Mouse (Mus musculus) limb, embryonic 12.5 days (tissue): ENCODE measurements around the gene Lrmda. TPM values are rescaled to one million over a fixed set of nuclear protein-coding genes. Genes with fewer than 3 reads are reported as not detected.

ENCODE experiments used
- ATAC-seq: fragments of 200-750 bp; cut with Nextera tagmentation; 2 replicates; pipeline ENCODE4 v1.8.0; 2017; ENCODE audit warnings: low read depth, moderate TSS enrichment; ENCODE audit not compliant: insufficient number of reproducible peaks, insufficient read depth, low FRiP score, low TSS enrichment
- H3K27ac ChIP-seq: fragments of 300-500 bp; sonication (generic); 2 replicates; pipeline ENCODE4 v1.5.1; 2016; ENCODE audit warnings: mild to moderate bottlenecking, moderate library complexity
- H3K27me3 ChIP-seq: fragments of 300-500 bp; sonication (generic); 2 replicates; pipeline ENCODE4 v1.6.1; 2016; ENCODE audit warnings: mild to moderate bottlenecking, moderate library complexity
- H3K36me3 ChIP-seq: fragments of 300-500 bp; sonication (generic); 2 replicates; pipeline ENCODE4 v1.6.1; 2016; ENCODE audit warnings: mild to moderate bottlenecking, moderate library complexity
- H3K4me1 ChIP-seq: fragments of 300-500 bp; sonication (generic); replicated peaks from 2 replicates; pipeline ENCODE4 v1.6.1; 2016
- H3K4me2 ChIP-seq: fragments of 300-500 bp; sonication (generic); 2 replicates; pipeline ENCODE4 v1.6.1; 2016; ENCODE audit warnings: mild to moderate bottlenecking, moderate library complexity
- H3K4me3 ChIP-seq: fragments of 300-500 bp; sonication (generic); replicated peaks from 2 replicates; pipeline ENCODE4 v1.5.1; 2016; ENCODE audit warnings: mild to moderate bottlenecking
- H3K9ac ChIP-seq: fragments of 300-500 bp; sonication (generic); replicated peaks from 2 replicates; pipeline ENCODE4 v1.6.1; 2016; ENCODE audit warnings: mild to moderate bottlenecking, moderate library complexity
- H3K9me3 ChIP-seq: fragments of 300-500 bp; sonication (generic); 2 replicates; pipeline ENCODE4 v1.6.1; 2016; ENCODE audit warnings: mild to moderate bottlenecking, moderate library complexity
- WGBS: fragments of 180-500 bp; shearing (Covaris S2); methylation state at CpG from one replicate; pipeline ENCODE4 v1.1.7; 2016; 5-methylcytosine and 5-hydroxymethylcytosine counted together
- polyA plus RNA-seq: library from polyadenylated mRNA; unstranded; fragments of >200 nt; fragmentation: Nextera tagmentation; extraction: Ambion mirVana; gene quantifications from 2 replicates; pipeline ENCODE4 v1.2.1, GENCODE M21; 2016

Lrmda gene
- polyA plus RNA-seq, 1 experiment from 2014 or later, result 0.41 TPM

- Histone ChIP-seq H3K4me1 (peaks cover 30% of the 10 kb centered on the region), H3K9ac (no peak overlapping the region), H3K4me3 (no peak overlapping the region), H3K36me3 (no peaks in the 10 kb centered on the region), H3K27ac (peak overlapping the region; percentile 35; the same call in 1 of the 2 replicates), H3K27me3 (peaks cover 18% of the 10 kb centered on the region), H3K9me3 (no peaks in the 10 kb centered on the region), H3K4me2 (peak overlapping the region; percentile 39)
- 29% methylated on average over 15 of the region's 15 CpGs for WGBS
- ATAC-seq, result peak; percentile 42; the same call in 1 of the 2 replicates
These were observed 269.9 kb downstream of the Lrmda start for GRCm38 (mm10) chr14:22289380-22289922.

GRCm38 (mm10) chr14:22294371-22294770, 274.9 kb downstream of the Lrmda start:
- no peak for ATAC-seq
- Histone ChIP-seq H3K27ac (no peak overlapping the region), H3K4me1 (peaks cover 7% of the 10 kb centered on the region), H3K9me3 (no peaks in the 10 kb centered on the region), H3K27me3 (peaks cover 31% of the 10 kb centered on the region), H3K36me3 (no peaks in the 10 kb centered on the region), H3K4me2 (no peak overlapping the region), H3K4me3 (no peak overlapping the region), H3K9ac (no peak overlapping the region)
- 84% methylated on average over 4 of the region's 4 CpGs for WGBS

- Histone ChIP-seq H3K4me2 (no peak overlapping the region), H3K9ac (no peak overlapping the region), H3K27ac (no peak overlapping the region), H3K9me3 (no peaks in the 10 kb centered on the region), H3K36me3 (no peaks in the 10 kb centered on the region), H3K27me3 (peaks cover 34% of the 10 kb centered on the region), H3K4me1 (no peaks in the 10 kb centered on the region), H3K4me3 (no peak overlapping the region)
- ATAC-seq, result no peak
- 22% methylated on average over 3 of the region's 3 CpGs for WGBS
These were observed 277.2 kb downstream of the Lrmda start for GRCm38 (mm10) chr14:22296655-22297239.

GRCm38 (mm10) chr14:22306759-22307158, 287.2 kb downstream of the Lrmda start:
- no peaks in the 10 kb centered on the region for H3K9me3 ChIP-seq
- no peak overlapping the region for H3K27ac ChIP-seq
- no peaks in the 10 kb centered on the region for H3K36me3 ChIP-seq
- H3K4me2 ChIP-seq, result no peak overlapping the region
- 74% methylated on average over 5 of the region's 5 CpGs for WGBS
- no peak for ATAC-seq
- H3K4me3 ChIP-seq, result no peak overlapping the region
- no peaks in the 10 kb centered on the region; the same call in 1 of the 2 replicates for H3K4me1 ChIP-seq
- no peak overlapping the region for H3K9ac ChIP-seq
- H3K27me3 ChIP-seq, result peaks cover 25% of the 10 kb centered on the region

GRCm38 (mm10) chr14:22308059-22308458, 288.5 kb downstream of the Lrmda start:
- Histone ChIP-seq H3K9ac (no peak overlapping the region), H3K9me3 (no peaks in the 10 kb centered on the region), H3K27ac (no peak overlapping the region), H3K36me3 (no peaks in the 10 kb centered on the region), H3K4me3 (no peak overlapping the region), H3K4me2 (no peak overlapping the region), H3K27me3 (peaks cover 25% of the 10 kb centered on the region), H3K4me1 (no peaks in the 10 kb centered on the region; the same call in 1 of the 2 replicates)
- WGBS, result 39% methylated on average over 6 of the region's 6 CpGs
- no peak for ATAC-seq

- peaks cover 4% of the 10 kb centered on the region for H3K27me3 ChIP-seq
- no peak overlapping the region for H3K9ac ChIP-seq
- no peak for ATAC-seq
- H3K36me3 ChIP-seq, result no peaks in the 10 kb centered on the region
- H3K9me3 ChIP-seq, result no peaks in the 10 kb centered on the region
- 88% methylated on average over 1 of the region's 1 CpGs for WGBS
- no peaks in the 10 kb centered on the region for H3K4me1 ChIP-seq
- H3K27ac ChIP-seq, result no peak overlapping the region
- no peak overlapping the region for H3K4me2 ChIP-seq
- H3K4me3 ChIP-seq, result no peak overlapping the region
These were observed 303.5 kb downstream of the Lrmda start for GRCm38 (mm10) chr14:22323058-22323457.

GRCm38 (mm10) chr14:22323530-22324292, 304.2 kb downstream of the Lrmda start:
- Histone ChIP-seq H3K36me3 (no peaks in the 10 kb centered on the region), H3K4me1 (no peaks in the 10 kb centered on the region), H3K4me3 (no peak overlapping the region), H3K9ac (no peak overlapping the region), H3K4me2 (no peak overlapping the region), H3K9me3 (no peaks in the 10 kb centered on the region), H3K27me3 (peaks cover 4% of the 10 kb centered on the region), H3K27ac (no peak overlapping the region)
- 89% methylated on average over 7 of the region's 7 CpGs for WGBS
- no peak for ATAC-seq

- Histone ChIP-seq H3K4me2 (no peak overlapping the region), H3K27me3 (peaks cover 4% of the 10 kb centered on the region), H3K4me3 (no peak overlapping the region), H3K9me3 (no peaks in the 10 kb centered on the region), H3K27ac (no peak overlapping the region), H3K9ac (no peak overlapping the region), H3K4me1 (no peaks in the 10 kb centered on the region), H3K36me3 (no peaks in the 10 kb centered on the region)
- 76% methylated on average over 11 of the region's 11 CpGs for WGBS
- no peak for ATAC-seq
These were observed 306.9 kb downstream of the Lrmda start for GRCm38 (mm10) chr14:22326218-22326964.

- H3K9me3 ChIP-seq, result no peaks in the 10 kb centered on the region
- H3K27me3 ChIP-seq, result peaks cover 4% of the 10 kb centered on the region
- ATAC-seq, result no peak
- H3K4me3 ChIP-seq, result no peak overlapping the region
- 84% methylated on average over 3 of the region's 3 CpGs for WGBS
- H3K4me1 ChIP-seq, result no peaks in the 10 kb centered on the region
- H3K36me3 ChIP-seq, result no peaks in the 10 kb centered on the region
- H3K4me2 ChIP-seq, result no peak overlapping the region
- H3K27ac ChIP-seq, result no peak overlapping the region
- no peak overlapping the region for H3K9ac ChIP-seq
These were observed 309.7 kb downstream of the Lrmda start for GRCm38 (mm10) chr14:22329191-22329590.

- Histone ChIP-seq H3K27me3 (no peaks in the 10 kb centered on the region; the same call in 1 of the 2 replicates), H3K36me3 (no peaks in the 10 kb centered on the region), H3K4me3 (no peak overlapping the region), H3K27ac (no peak overlapping the region), H3K9me3 (no peaks in the 10 kb centered on the region), H3K9ac (no peak overlapping the region), H3K4me1 (no peaks in the 10 kb centered on the region), H3K4me2 (no peak overlapping the region)
- no peak for ATAC-seq
- 95% methylated on average over 5 of the region's 5 CpGs for WGBS
These were observed 315.7 kb downstream of the Lrmda start for GRCm38 (mm10) chr14:22335101-22335820.
